Mouse (Mus musculus) heart, postnatal 4 days (tissue): ENCODE data around the gene Supt3. TPM values are rescaled to one million over a fixed set of nuclear protein-coding genes. Genes with fewer than 3 reads are reported as not detected.
A peak's percentile ranks its signal among the peaks of the same experiment; 100 is the strongest.

Experiments used
- DNase-seq: peaks from one replicate; pipeline ENCODE4 v3.0.0; 2021
- total RNA-seq, 2 experiments: library from RNA; stranded (reverse); gene quantifications; 2 replicates each; pipeline ENCODE4 v1.2.3; 2021

Supt3 gene
- 10 to 100 TPM; 17.6 to 19.2 TPM for total RNA-seq

GRCm38 (mm10) chr17:44776738-44777270, at the start of gene Supt3:
TSS of gene Supt3 (plus strand) at chr17:44777152.
- DNase-seq: peak; percentile 98

- DNase-seq: no peak
These were observed 49.3 kb upstream of the Supt3 start for GRCm38 (mm10) chr17:44727675-44728074.

GRCm38 (mm10) chr17:44728464-44728863, 48.5 kb upstream of the Supt3 start:
- DNase-seq: no peak

- DNase-seq: no peak
These were observed 43.2 kb upstream of the Supt3 start for GRCm38 (mm10) chr17:44733544-44734310.

GRCm38 (mm10) chr17:44734501-44735222, 42.3 kb upstream of the Supt3 start:
- DNase-seq: peak; percentile 45

- DNase-seq: peak; percentile 43
These were observed 41.5 kb upstream of the Supt3 start for GRCm38 (mm10) chr17:44735223-44735990.

GRCm38 (mm10) chr17:44735991-44736561, 40.9 kb upstream of the Supt3 start:
- peak; percentile 71 for DNase-seq

GRCm38 (mm10) chr17:44737275-44738120, 39.5 kb upstream of the Supt3 start:
- no peak for DNase-seq

GRCm38 (mm10) chr17:44738121-44738637, 38.8 kb upstream of the Supt3 start:
- DNase-seq: no peak

- DNase-seq: no peak
These were observed 34.7 kb upstream of the Supt3 start for GRCm38 (mm10) chr17:44742246-44742645.

GRCm38 (mm10) chr17:44743780-44744179, 33.2 kb upstream of the Supt3 start:
- no peak for DNase-seq

- no peak for DNase-seq
These were observed 31.6 kb upstream of the Supt3 start for GRCm38 (mm10) chr17:44745378-44745777.

- DNase-seq: no peak
These were observed 10.6 kb upstream of the Supt3 start for GRCm38 (mm10) chr17:44766318-44766717.

GRCm38 (mm10) chr17:44766975-44767374, 10.0 kb upstream of the Supt3 start:
- DNase-seq: no peak

- DNase-seq: no peak
These were observed 9.6 kb upstream of the Supt3 start for GRCm38 (mm10) chr17:44767375-44767774.

- DNase-seq: no peak
These were observed 8.4 kb upstream of the Supt3 start for GRCm38 (mm10) chr17:44768522-44768921.

- no peak for DNase-seq
These were observed 6.1 kb upstream of the Supt3 start for GRCm38 (mm10) chr17:44770871-44771270.

- no peak for DNase-seq
These were observed 4.4 kb upstream of the Supt3 start for GRCm38 (mm10) chr17:44772576-44772975.

- DNase-seq: peak; percentile 79
These were observed 419 bp downstream of the Supt3 start for GRCm38 (mm10) chr17:44777337-44777804.

- no peak for DNase-seq
These were observed 1.2 kb downstream of the Supt3 start for GRCm38 (mm10) chr17:44778141-44778540.

- no peak for DNase-seq
These were observed 3.4 kb downstream of the Supt3 start for GRCm38 (mm10) chr17:44780353-44780752.
